Mouse (Mus musculus) limb, embryonic 13.5 days (tissue): Measurements from ENCODE around the gene Nelfa. TPM values are rescaled to one million over a fixed set of nuclear protein-coding genes. Genes with fewer than 3 reads are reported as not detected.
"Not testable (repeated sequence)": the region's sequence is repeated elsewhere in the genome, so short reads cannot be mapped to it uniquely, and the experiment has no call there.

Source experiments
- ATAC-seq: fragments of 200-750 bp; cut with Nextera tagmentation; 2 replicates; pipeline ENCODE4 v1.8.0; 2017; ENCODE audit warnings: low read depth, moderate number of reproducible peaks, moderate TSS enrichment; ENCODE audit not compliant: low FRiP score
- H3K27ac ChIP-seq: fragments of 300-500 bp; sonication (generic); 2 replicates; pipeline ENCODE4 v1.5.1; 2015; ENCODE audit warnings: inconsistent platforms, mild to moderate bottlenecking, moderate library complexity
- H3K27me3 ChIP-seq: fragments of 300-500 bp; sonication (generic); 2 replicates; pipeline ENCODE4 v1.6.1; 2015; ENCODE audit warnings: mild to moderate bottlenecking, inconsistent platforms
- H3K36me3 ChIP-seq: fragments of 300-500 bp; sonication (generic); 2 replicates; pipeline ENCODE4 v1.6.1; 2015; ENCODE audit warnings: inconsistent platforms, mild to moderate bottlenecking, moderate library complexity
- H3K4me1 ChIP-seq: fragments of 300-500 bp; sonication (generic); 2 replicates; pipeline ENCODE4 v1.6.1; 2015; ENCODE audit warnings: inconsistent platforms
- H3K4me2 ChIP-seq: fragments of 300-500 bp; sonication (generic); replicated peaks from 2 replicates; pipeline ENCODE4 v1.6.1; 2015; ENCODE audit warnings: inconsistent platforms, mild to moderate bottlenecking, moderate library complexity
- H3K4me3 ChIP-seq: fragments of 300-500 bp; sonication (generic); 2 replicates; pipeline ENCODE4 v1.5.1; 2015; ENCODE audit warnings: moderate library complexity, mild to moderate bottlenecking, inconsistent platforms
- H3K9ac ChIP-seq: fragments of 300-500 bp; sonication (generic); 2 replicates; pipeline ENCODE4 v1.6.1; 2015; ENCODE audit warnings: mild to moderate bottlenecking, inconsistent platforms
- H3K9me3 ChIP-seq: fragments of 300-500 bp; sonication (generic); 2 replicates; pipeline ENCODE4 v1.6.1; 2016; ENCODE audit warnings: inconsistent platforms
- WGBS: fragments of 180-500 bp; shearing (Covaris S2); methylation state at CpG from one replicate; pipeline ENCODE4 v1.1.7; 2015; 5-methylcytosine and 5-hydroxymethylcytosine counted together
- polyA plus RNA-seq: library from polyadenylated mRNA; unstranded; fragments of >200 nt; fragmentation: Nextera tagmentation; extraction: Ambion mirVana; gene quantifications from 2 replicates; pipeline ENCODE4 v1.2.1, GENCODE M21; 2015

Gene Nelfa
- polyA plus RNA-seq, 1 experiment from 2014 or later: 70.5 TPM

- H3K27me3 ChIP-seq, H3K27ac ChIP-seq, H3K4me3 ChIP-seq, H3K9ac ChIP-seq, H3K4me1 ChIP-seq, H3K9me3 ChIP-seq, ATAC-seq, H3K4me2 ChIP-seq: not testable (repeated sequence)
- peaks cover 82% of the 10 kb centered on the region for H3K36me3 ChIP-seq
- 99% methylated on average over 2 of the region's 2 CpGs for WGBS
Measured at GRCm38 (mm10) chr5:33916616-33917015, 19.6 kb downstream of the Nelfa start.

GRCm38 (mm10) chr5:33915031-33915430 lies 21.2 kb downstream of the Nelfa start:
- not testable (repeated sequence) for H3K27me3 ChIP-seq, H3K4me2 ChIP-seq, H3K4me1 ChIP-seq, ATAC-seq, H3K9ac ChIP-seq, H3K9me3 ChIP-seq, H3K27ac ChIP-seq, H3K4me3 ChIP-seq
- H3K36me3 ChIP-seq: peaks cover 66% of the 10 kb centered on the region

GRCm38 (mm10) chr5:33903176-33903575 lies 33.0 kb downstream of the Nelfa start:
- no peak overlapping the region for H3K27ac ChIP-seq
- 87% methylated on average over 9 of the region's 9 CpGs for WGBS
- H3K9ac ChIP-seq: no peak overlapping the region
- H3K4me1 ChIP-seq: no peaks in the 10 kb centered on the region
- H3K4me3 ChIP-seq: no peak overlapping the region
- no peak overlapping the region for H3K4me2 ChIP-seq
- H3K27me3 ChIP-seq: no peaks in the 10 kb centered on the region
- no peak for ATAC-seq
- peaks cover 53% of the 10 kb centered on the region for H3K36me3 ChIP-seq
- no peaks in the 10 kb centered on the region for H3K9me3 ChIP-seq

GRCm38 (mm10) chr5:33902696-33903095 lies 33.5 kb downstream of the Nelfa start:
- Histone ChIP-seq H3K9ac (no peak overlapping the region), H3K4me2 (no peak overlapping the region), H3K27me3 (no peaks in the 10 kb centered on the region), H3K36me3 (peaks cover 58% of the 10 kb centered on the region), H3K9me3 (no peaks in the 10 kb centered on the region), H3K4me3 (no peak overlapping the region), H3K27ac (no peak overlapping the region), H3K4me1 (no peaks in the 10 kb centered on the region)
- ATAC-seq: no peak
- 97% methylated on average over 2 of the region's 2 CpGs for WGBS

GRCm38 (mm10) chr5:33901278-33901677 lies 34.9 kb downstream of the Nelfa start:
- ATAC-seq: no peak
- WGBS: 86% methylated on average over 3 of the region's 3 CpGs
- H3K9ac ChIP-seq: no peak overlapping the region
- no peak overlapping the region for H3K4me2 ChIP-seq
- no peaks in the 10 kb centered on the region for H3K27me3 ChIP-seq
- no peak overlapping the region for H3K4me3 ChIP-seq
- H3K27ac ChIP-seq: no peak overlapping the region
- no peaks in the 10 kb centered on the region for H3K4me1 ChIP-seq
- H3K36me3 ChIP-seq: peaks cover 71% of the 10 kb centered on the region
- no peaks in the 10 kb centered on the region for H3K9me3 ChIP-seq

- WGBS: 94% methylated on average over 9 of the region's 9 CpGs
- Histone ChIP-seq H3K36me3 (peaks cover 76% of the 10 kb centered on the region), H3K9ac (no peak overlapping the region), H3K27me3 (no peaks in the 10 kb centered on the region), H3K27ac (no peak overlapping the region), H3K9me3 (no peaks in the 10 kb centered on the region), H3K4me2 (no peak overlapping the region), H3K4me3 (no peak overlapping the region), H3K4me1 (no peaks in the 10 kb centered on the region)
- ATAC-seq: no peak
Measured at GRCm38 (mm10) chr5:33900701-33901263, 35.4 kb downstream of the Nelfa start.

- H3K27ac ChIP-seq: no peak overlapping the region
- H3K4me3 ChIP-seq: no peak overlapping the region
- H3K4me2 ChIP-seq: no peak overlapping the region
- ATAC-seq: no peak
- H3K9me3 ChIP-seq: no peaks in the 10 kb centered on the region
- peaks cover 83% of the 10 kb centered on the region for H3K36me3 ChIP-seq
- H3K27me3 ChIP-seq: no peaks in the 10 kb centered on the region
- no peak overlapping the region for H3K9ac ChIP-seq
- WGBS: 93% methylated on average over 3 of the region's 3 CpGs
- no peaks in the 10 kb centered on the region for H3K4me1 ChIP-seq
Measured at GRCm38 (mm10) chr5:33900101-33900500, 36.1 kb downstream of the Nelfa start.

GRCm38 (mm10) chr5:33899245-33899644 lies 37.0 kb downstream of the Nelfa start:
- Histone ChIP-seq H3K4me3 (no peak overlapping the region), H3K4me1 (no peaks in the 10 kb centered on the region), H3K27me3 (no peaks in the 10 kb centered on the region), H3K9ac (no peak overlapping the region), H3K27ac (no peak overlapping the region), H3K36me3 (peaks cover 91% of the 10 kb centered on the region), H3K4me2 (no peak overlapping the region), H3K9me3 (no peaks in the 10 kb centered on the region)
- WGBS: 91% methylated on average over 3 of the region's 3 CpGs
- ATAC-seq: no peak

GRCm38 (mm10) chr5:33898671-33899070 lies 37.5 kb downstream of the Nelfa start:
- no peak overlapping the region for H3K27ac ChIP-seq
- H3K27me3 ChIP-seq: no peaks in the 10 kb centered on the region
- ATAC-seq: no peak
- H3K9me3 ChIP-seq: no peaks in the 10 kb centered on the region
- H3K9ac ChIP-seq: no peak overlapping the region
- no peaks in the 10 kb centered on the region for H3K4me1 ChIP-seq
- no peak overlapping the region for H3K4me2 ChIP-seq
- H3K36me3 ChIP-seq: peaks cover 95% of the 10 kb centered on the region
- no peak overlapping the region for H3K4me3 ChIP-seq
- 92% methylated on average over 9 of the region's 9 CpGs for WGBS

GRCm38 (mm10) chr5:33897158-33897557 lies 39.1 kb downstream of the Nelfa start:
- H3K4me2 ChIP-seq: no peak overlapping the region
- WGBS: 80% methylated on average over 2 of the region's 2 CpGs
- ATAC-seq: no peak
- peaks cover 98% of the 10 kb centered on the region for H3K36me3 ChIP-seq
- no peak overlapping the region for H3K4me3 ChIP-seq
- no peaks in the 10 kb centered on the region for H3K27me3 ChIP-seq
- no peaks in the 10 kb centered on the region for H3K9me3 ChIP-seq
- H3K4me1 ChIP-seq: no peaks in the 10 kb centered on the region
- no peak overlapping the region for H3K27ac ChIP-seq
- no peak overlapping the region for H3K9ac ChIP-seq

GRCm38 (mm10) chr5:33895116-33895515 lies 41.1 kb downstream of the Nelfa start:
- H3K4me2 ChIP-seq: no peak overlapping the region
- 92% methylated on average over 9 of the region's 9 CpGs for WGBS
- H3K27me3 ChIP-seq: no peaks in the 10 kb centered on the region
- no peak overlapping the region for H3K4me3 ChIP-seq
- H3K9me3 ChIP-seq: no peaks in the 10 kb centered on the region
- H3K9ac ChIP-seq: no peak overlapping the region
- ATAC-seq: no peak
- H3K27ac ChIP-seq: no peak overlapping the region
- H3K4me1 ChIP-seq: no peaks in the 10 kb centered on the region
- H3K36me3 ChIP-seq: peaks cover 98% of the 10 kb centered on the region

- no peak for ATAC-seq
- Histone ChIP-seq H3K27ac (no peak overlapping the region), H3K4me2 (no peak overlapping the region), H3K27me3 (no peaks in the 10 kb centered on the region), H3K9me3 (no peaks in the 10 kb centered on the region), H3K4me1 (no peaks in the 10 kb centered on the region), H3K4me3 (no peak overlapping the region), H3K36me3 (peaks cover 98% of the 10 kb centered on the region), H3K9ac (no peak overlapping the region)
- WGBS: 97% methylated on average over 6 of the region's 6 CpGs
Measured at GRCm38 (mm10) chr5:33893406-33893805, 42.8 kb downstream of the Nelfa start.

GRCm38 (mm10) chr5:33881118-33881517 lies 55.1 kb downstream of the Nelfa start:
- 94% methylated on average over 4 of the region's 4 CpGs for WGBS
- Histone ChIP-seq H3K9me3 (no peaks in the 10 kb centered on the region), H3K27ac (no peak overlapping the region), H3K27me3 (no peaks in the 10 kb centered on the region), H3K4me3 (no peak overlapping the region), H3K36me3 (peaks cover 93% of the 10 kb centered on the region), H3K4me2 (no peak overlapping the region), H3K9ac (no peak overlapping the region), H3K4me1 (no peaks in the 10 kb centered on the region)
- no peak for ATAC-seq
